Mouse (Mus musculus): ENCODE measurements around the gene Gm17727.

- TF ChIP-seq MAFK (IDR thresholded peaks at IDR 0.05; ENCODE audit: insufficient read depth, low read depth, low read length) (no peak), ZNF384 (IDR thresholded peaks at IDR 0.05; ENCODE audit: low read depth, low read length) (no peak), CHD2 (IDR thresholded peaks at IDR 0.05; ENCODE audit: low read depth, low read length) (no peak), ZC3H11A (IDR thresholded peaks at IDR 0.05; ENCODE audit: borderline replicate concordance, low read depth, low read length) (no peak), HCFC1 (IDR thresholded peaks at IDR 0.05; ENCODE audit: borderline replicate concordance, insufficient read depth, low read length) (no peak)
Measured at GRCm38 (mm10) chr9:35740749-35741148, 37.2 kb downstream of the Gm17727 start, which contains the start of gene Gm17677.

All from ES-E14 (cell line).